Mouse (Mus musculus): ENCODE measurements around the gene Gna15. TPM values are rescaled to one million over a fixed set of nuclear protein-coding genes. Genes with fewer than 3 reads are reported as not detected.

Gna15 gene
- total and polyA plus RNA-seq, 3 experiments = 23.0 to 142 (median 33.0) TPM

- H3K9ac ChIP-seq (ENCODE audit: control insufficient read depth, low read depth, low read length, poor library complexity, severe bottlenecking) = no peak overlapping the region
Measured at GRCm38 (mm10) chr10:81507691-81508489, 16.1 kb downstream of the Gna15 start.

GRCm38 (mm10) chr10:81507095-81507494, 16.9 kb downstream of the Gna15 start:
- no peak for DNase-seq (ENCODE audit: low read depth, low spot score)
- H3K79me2 ChIP-seq (ENCODE audit: control insufficient read depth, insufficient read depth, low read length, poor library complexity) = no peaks in the 10 kb centered on the region
- H3K4me1 ChIP-seq (ENCODE audit: control insufficient read depth in 1 of 2, insufficient read depth in 2 of 2, low read length in 2 of 2) = no peaks in the 10 kb centered on the region
- H3K36me3 ChIP-seq (ENCODE audit: control insufficient read depth in 1 of 2, insufficient read depth in 2 of 2, low read length in 2 of 2) = no peaks in the 10 kb centered on the region; a peak in 1 of 4 replicates
- TF ChIP-seq MAX (IDR thresholded peaks at IDR 0.05; ENCODE audit: low read length) (no peak), CHD1 (IDR thresholded peaks at IDR 0.05; ENCODE audit: low read depth, low read length) (no peak), HCFC1 (IDR thresholded peaks at IDR 0.05; ENCODE audit: low read depth, low read length) (no peak), NRF1 (IDR thresholded peaks at IDR 0.05; ENCODE audit: insufficient read depth, low read depth, low read length, poor library complexity, severe bottlenecking) (no peak), ETS1 (IDR thresholded peaks at IDR 0.05; ENCODE audit: low read depth, low read length) (no peak), TCF12 (IDR thresholded peaks at IDR 0.05; ENCODE audit: low read depth, low read length) (no peak), JUND (IDR thresholded peaks at IDR 0.05; ENCODE audit: low read depth, low read length) (no peak), BHLHE40 (IDR thresholded peaks at IDR 0.05; ENCODE audit: borderline replicate concordance, low read depth, low read length) (no peak), RCOR1 (IDR thresholded peaks at IDR 0.05; ENCODE audit: low read depth, low read length) (no peak), TBP (IDR thresholded peaks at IDR 0.05; ENCODE audit: low read depth, low read length) (no peak), CHD2 (IDR thresholded peaks at IDR 0.05; ENCODE audit: low read length) (no peak), E2F4 (IDR thresholded peaks at IDR 0.05; ENCODE audit: borderline replicate concordance, low read depth, low read length) (no peak), POLR2A (IDR thresholded peaks at IDR 0.05; ENCODE audit: control insufficient read depth in 1 of 2, insufficient read depth in 1 of 2, low read depth in 1 of 2, low read length in 2 of 2, poor library complexity in 1 of 2) (no peak), EP300 (IDR thresholded peaks at IDR 0.05; ENCODE audit: low read depth in 1 of 2, low read length in 2 of 2) (no peak), KAT2A (conservative IDR thresholded peaks at IDR 0.05; ENCODE audit: low read depth, low read length) (no peak)
- H3K27ac ChIP-seq (ENCODE audit: control insufficient read depth, low read depth, low read length) = no peak overlapping the region
- no peak overlapping the region for H3K9ac ChIP-seq (ENCODE audit: control insufficient read depth, low read depth, low read length, poor library complexity, severe bottlenecking)
- H3K9me3 ChIP-seq (replicated peaks; ENCODE audit: insufficient read depth, low read length) = no peaks in the 10 kb centered on the region
- H3K27me3 ChIP-seq (ENCODE audit: control insufficient read depth in 1 of 2, insufficient read depth in 2 of 2, low read length in 2 of 2) = no peaks in the 10 kb centered on the region
- H3K4me3 ChIP-seq (ENCODE audit: control insufficient read depth in 1 of 2, insufficient read depth in 1 of 2, low read depth in 2 of 2, low read length in 2 of 2) = no peak overlapping the region

More at GRCm38 (mm10) chr10:81507691-81508489, 16.1 kb downstream of the Gna15 start:
- Histone ChIP-seq H3K36me3 (ENCODE audit: control insufficient read depth in 1 of 2, insufficient read depth in 2 of 2, low read length in 2 of 2) (no peaks in the 10 kb centered on the region; a peak in 1 of 4 replicates), H3K9me3 (replicated peaks; ENCODE audit: insufficient read depth, low read length) (no peaks in the 10 kb centered on the region), H3K27ac (ENCODE audit: control insufficient read depth, low read depth, low read length) (no peak overlapping the region), H3K27me3 (ENCODE audit: control insufficient read depth in 1 of 2, insufficient read depth in 2 of 2, low read length in 2 of 2) (no peaks in the 10 kb centered on the region), H3K4me1 (ENCODE audit: control insufficient read depth in 1 of 2, insufficient read depth in 2 of 2, low read length in 2 of 2) (no peaks in the 10 kb centered on the region), H3K4me3 (ENCODE audit: control insufficient read depth in 1 of 2, insufficient read depth in 1 of 2, low read depth in 2 of 2, low read length in 2 of 2) (no peak overlapping the region), H3K79me2 (ENCODE audit: control insufficient read depth, insufficient read depth, low read length, poor library complexity) (no peaks in the 10 kb centered on the region)
- no peak for DNase-seq (ENCODE audit: low read depth, low spot score)
- TF ChIP-seq ZC3H11A (IDR thresholded peaks at IDR 0.05; ENCODE audit: low read depth, low read length) = no peak

Measured in MEL (cell line).